Mouse (Mus musculus) ES-E14 (cell line): ENCODE measurements around the gene Nolc1. TPM values are rescaled to one million over a fixed set of nuclear protein-coding genes. Genes with fewer than 3 reads are reported as not detected.
A peak's percentile ranks its signal among the peaks of the same experiment; 100 is the strongest.

ENCODE experiments used
- DNase-seq: peaks from one replicate; pipeline ENCODE4 v3.0.0-alpha.2; 2013; ENCODE audit warnings: low read depth, low spot score
- H3K27ac ChIP-seq: 2 replicates; pipeline ENCODE4 v1.5.1; 2012; ENCODE audit warnings: low read depth, mild to moderate bottlenecking, low read length, moderate library complexity, mixed read lengths; ENCODE audit not compliant: poor library complexity, insufficient read depth, severe bottlenecking
- H3K36me3 ChIP-seq: 2 replicates; pipeline ENCODE4 v1.6.1; 2012; ENCODE audit warnings: mild to moderate bottlenecking, low read length, moderate library complexity, mixed read lengths; ENCODE audit not compliant: control insufficient read depth, poor library complexity, insufficient read depth, severe bottlenecking
- H3K4me1 ChIP-seq, 2 experiments: fragments of 150-350 bp in 1 of 2; sonication (generic) in 1 of 2; 2 replicates each; pipeline ENCODE4 v1.6.1; 2012; ENCODE audit warnings: low read length in 2 of 2, mild to moderate bottlenecking in 1 of 2, mixed read lengths in 1 of 2; ENCODE audit not compliant: control insufficient read depth in 2 of 2, insufficient read depth in 2 of 2, poor library complexity in 1 of 2
- H3K4me3 ChIP-seq, 2 experiments: fragments of 150-350 bp in 1 of 2; sonication (generic) in 1 of 2; 2 replicates each; pipeline ENCODE4 v1.5.1; 2012; ENCODE audit warnings: low read length in 2 of 2, low read depth in 1 of 2, mild to moderate bottlenecking in 1 of 2, mixed read lengths in 1 of 2; ENCODE audit not compliant: insufficient read depth in 1 of 2, poor library complexity in 1 of 2, severe bottlenecking in 1 of 2
- H3K9ac ChIP-seq: 2 replicates; pipeline ENCODE4 v1.6.1; 2012; ENCODE audit warnings: low read depth, mild to moderate bottlenecking, low read length, mixed read lengths; ENCODE audit not compliant: poor library complexity, insufficient read depth, severe bottlenecking
- H3K9me3 ChIP-seq: fragments of 150-350 bp; sonication (generic); 2 replicates; pipeline ENCODE4 v1.6.1; 2012; ENCODE audit warnings: low read depth, mild to moderate bottlenecking, low read length; ENCODE audit not compliant: control insufficient read depth, insufficient read depth
- CHD2 ChIP-seq: IDR thresholded peaks from 2 replicates; pipeline ENCODE4 v1.6.1; 2014; ENCODE audit warnings: mild to moderate bottlenecking, low read depth, low read length, inconsistent platforms
- HCFC1 ChIP-seq: IDR thresholded peaks from 2 replicates; pipeline ENCODE4 v1.6.1; 2012; ENCODE audit warnings: low read length, inconsistent platforms, borderline replicate concordance; ENCODE audit not compliant: insufficient read depth
- MAFK ChIP-seq: IDR thresholded peaks from 2 replicates; pipeline ENCODE4 v1.6.1; 2014; ENCODE audit warnings: mild to moderate bottlenecking, low read depth, low read length, inconsistent platforms; ENCODE audit not compliant: insufficient read depth
- ZC3H11A ChIP-seq: IDR thresholded peaks from 2 replicates; pipeline ENCODE4 v1.6.1; 2012; ENCODE audit warnings: low read depth, mild to moderate bottlenecking, inconsistent platforms, low read length, borderline replicate concordance
- ZNF384 ChIP-seq: IDR thresholded peaks from 2 replicates; pipeline ENCODE4 v1.6.1; 2012; ENCODE audit warnings: low read depth, low read length, inconsistent platforms
- in situ Hi-C, 2 experiments: fragments of 600-800 bp; cut with MboI; formaldehyde crosslinking; loops; one replicate each; pipeline ENCODE4 v1.15.1; 2025; ENCODE audit warnings: low sequenced_read_pairs in 2 of 2, inconsistent platforms in 1 of 2; ENCODE audit not compliant: unreplicated experiment in 2 of 2
- total RNA-seq: library from RNA; depleted of rRNA; stranded (reverse); fragments of 300-350 nt; gene quantifications from 2 replicates; pipeline ENCODE4 v1.2.3, GENCODE M21; 2012; rRNA removed

Nolc1 gene
- total RNA-seq, 1 experiment = 140 TPM

- no peaks in the 10 kb centered on the region for H3K9me3 ChIP-seq
- no peak overlapping the region for H3K9ac ChIP-seq
- TF ChIP-seq MAFK = no peak
- TF ChIP-seq ZNF384 = no peak
- TF ChIP-seq HCFC1 = no peak
- no peak for TF ChIP-seq ZC3H11A
- TF ChIP-seq CHD2 = no peak
- in situ Hi-C loops = loop anchor here (10.0 kb wide), 1 partner anchor 124 kb away; no protein-coding TSS in a partner anchor
- DNase-seq = no peak
- H3K27ac ChIP-seq = no peak overlapping the region
- 0 out of 4 replicates have a peak overlapping the region, but pooled peaks of 1 of the 2 experiments have one; percentile 6 for H3K4me3 ChIP-seq
- H3K4me1 ChIP-seq = 0 out of 4 replicates have a peak, but pooled peaks cover 0 to 3% of the 10 kb centered on the region in 2 experiments
- H3K36me3 ChIP-seq = no peaks in the 10 kb centered on the region
These were observed 55.6 kb downstream of the Nolc1 start for GRCm38 (mm10) chr19:46131283-46131682.

- no peak for DNase-seq
- Histone ChIP-seq H3K9me3 (no peaks in the 10 kb centered on the region), H3K27ac (no peak within 1 kb of the TSS), H3K4me3 (peak within 1 kb of the TSS; percentile 5 to 6; a peak in 2 of 4 replicates), H3K36me3 (no peaks in the 10 kb centered on the region), H3K4me1 (0 out of 4 replicates have a peak, but pooled peaks cover 0 to 3% of the 10 kb centered on the region in 2 experiments), H3K9ac (no peak within 1 kb of the TSS)
- in situ Hi-C loops = loop anchor here (10.0 kb wide), 1 partner anchor 123 kb away; no protein-coding TSS in a partner anchor
- TF ChIP-seq ZC3H11A (no peak), CHD2 (no peak), MAFK (no peak), ZNF384 (no peak), HCFC1 (no peak)
These were observed 56.2 kb downstream of the Nolc1 start, which contains the start of gene Elovl3 for GRCm38 (mm10) chr19:46131694-46132525. TSS of gene Elovl3 (plus strand) at chr19:46131897.

GRCm38 (mm10) chr19:46132577-46132976 is 56.9 kb downstream of the Nolc1 start:
- Histone ChIP-seq H3K4me1 (0 out of 4 replicates have a peak, but pooled peaks cover 1 to 3% of the 10 kb centered on the region in 2 experiments), H3K27ac (no peak overlapping the region), H3K36me3 (no peaks in the 10 kb centered on the region), H3K9me3 (no peaks in the 10 kb centered on the region), H3K4me3 (no peak overlapping the region), H3K9ac (no peak overlapping the region)
- no peak for DNase-seq
- TF ChIP-seq ZC3H11A (no peak), CHD2 (no peak), ZNF384 (no peak), HCFC1 (no peak), MAFK (no peak)
- in situ Hi-C loops = loop anchor here (10.0 kb wide), 1 partner anchor 122 kb away; no protein-coding TSS in a partner anchor

Other genes starting within 250 kb of the Nolc1 start
- 8.0 and 10.1 TPM in 2 replicates for gene Armh3, start 77.4 kb upstream of the Nolc1 start, total RNA-seq
- gene Hps6, start 72.4 kb upstream of the Nolc1 start, total RNA-seq = 4.9 and 6.9 TPM in 2 replicates
- 68.4 and 75.1 TPM in 2 replicates for gene Pprc1, start 31.0 kb upstream of the Nolc1 start, total RNA-seq
- gene Ldb1, start 30.6 kb upstream of the Nolc1 start, total RNA-seq = 123 and 207 TPM in 2 replicates
- 0.16 and 0.22 TPM in 2 replicates for gene Elovl3, start 56.0 kb downstream of the Nolc1 start, total RNA-seq
- gene Pitx3, start 72.5 kb downstream of the Nolc1 start, total RNA-seq = 0.18 TPM in 1 of 2 replicates, not detected in the other
- 29.0 and 31.8 TPM in 2 replicates for gene Gbf1, start 76.6 kb downstream of the Nolc1 start, total RNA-seq
- 11.6 and 13.0 TPM in 2 replicates for gene Nfkb2, start 228.5 kb downstream of the Nolc1 start, total RNA-seq